Mouse (Mus musculus) testis, adult 2 months (tissue): Measurements from ENCODE around the gene Myh7b. TPM values are rescaled to one million over a fixed set of nuclear protein-coding genes. Genes with fewer than 3 reads are reported as not detected.

ENCODE experiments used
- H3K27ac ChIP-seq: fragments of 200-500 bp; 2 replicates; pipeline ENCODE4 v1.5.1; 2012; ENCODE audit warnings: low read depth, low read length; ENCODE audit not compliant: control insufficient read depth, insufficient read depth
- H3K27me3 ChIP-seq: fragments of 200-500 bp; 2 replicates; pipeline ENCODE4 v1.6.1; 2012; ENCODE audit warnings: mild to moderate bottlenecking, low read length, moderate library complexity; ENCODE audit not compliant: control insufficient read depth, insufficient read depth
- H3K36me3 ChIP-seq: fragments of 200-500 bp; 2 replicates; pipeline ENCODE4 v1.6.1; 2012; ENCODE audit warnings: mild to moderate bottlenecking, low read length; ENCODE audit not compliant: control insufficient read depth, insufficient read depth
- H3K4me1 ChIP-seq: fragments of 200-500 bp; 2 replicates; pipeline ENCODE4 v1.6.1; 2012; ENCODE audit warnings: low read length; ENCODE audit not compliant: control insufficient read depth, insufficient read depth
- H3K4me3 ChIP-seq: fragments of 200-500 bp; 2 replicates; pipeline ENCODE4 v1.5.1; 2012; ENCODE audit warnings: low read depth, mild to moderate bottlenecking, low read length, moderate library complexity, mixed read lengths; ENCODE audit not compliant: control insufficient read depth
- CTCF ChIP-seq: fragments of 200-500 bp; IDR thresholded peaks from 2 replicates; pipeline ENCODE4 v1.5.1; 2012; ENCODE audit warnings: low read depth, mild to moderate bottlenecking, inconsistent platforms, low read length, moderate library complexity; ENCODE audit not compliant: control insufficient read depth, insufficient read depth, insufficient replicate concordance
- POLR2A ChIP-seq: fragments of 200-500 bp; IDR thresholded peaks from 2 replicates; pipeline ENCODE4 v1.6.1; 2012; ENCODE audit warnings: low read depth, mild to moderate bottlenecking, inconsistent platforms, low read length, moderate library complexity; ENCODE audit not compliant: control insufficient read depth
- polyA plus RNA-seq: library from polyadenylated mRNA; depleted of rRNA; stranded (reverse); fragments of >200 nt; gene quantifications from 2 replicates; pipeline ENCODE4 v1.2.3, GENCODE M21; 2012

Myh7b gene
- polyA plus RNA-seq, 1 experiment, result 0.98 TPM

- H3K27me3 ChIP-seq, result no peaks in the 10 kb centered on the region
- no peak overlapping the region for H3K4me3 ChIP-seq
- H3K4me1 ChIP-seq, result no peaks in the 10 kb centered on the region
- H3K27ac ChIP-seq, result no peak overlapping the region
- peaks cover 9% of the 10 kb centered on the region for H3K36me3 ChIP-seq
- TF ChIP-seq POLR2A, result no peak
- no peak for TF ChIP-seq CTCF
These were observed 44.9 kb downstream of the Myh7b start for GRCm38 (mm10) chr2:155655759-155656372.

- peaks cover 3% of the 10 kb centered on the region for H3K36me3 ChIP-seq
- no peak for TF ChIP-seq CTCF
- no peak for TF ChIP-seq POLR2A
- H3K27ac ChIP-seq, result no peak overlapping the region
- H3K4me3 ChIP-seq, result no peak overlapping the region
- H3K27me3 ChIP-seq, result no peaks in the 10 kb centered on the region
- no peaks in the 10 kb centered on the region for H3K4me1 ChIP-seq
These were observed 51.4 kb downstream of the Myh7b start for GRCm38 (mm10) chr2:155662390-155662789.

GRCm38 (mm10) chr2:155663097-155663496 lies 52.1 kb downstream of the Myh7b start:
- H3K4me3 ChIP-seq, result no peak overlapping the region
- peaks cover 3% of the 10 kb centered on the region for H3K36me3 ChIP-seq
- no peaks in the 10 kb centered on the region for H3K27me3 ChIP-seq
- TF ChIP-seq POLR2A, result no peak
- no peak; the same call in 1 of the 2 replicates for TF ChIP-seq CTCF
- H3K4me1 ChIP-seq, result no peaks in the 10 kb centered on the region
- no peak overlapping the region for H3K27ac ChIP-seq

DNA sequence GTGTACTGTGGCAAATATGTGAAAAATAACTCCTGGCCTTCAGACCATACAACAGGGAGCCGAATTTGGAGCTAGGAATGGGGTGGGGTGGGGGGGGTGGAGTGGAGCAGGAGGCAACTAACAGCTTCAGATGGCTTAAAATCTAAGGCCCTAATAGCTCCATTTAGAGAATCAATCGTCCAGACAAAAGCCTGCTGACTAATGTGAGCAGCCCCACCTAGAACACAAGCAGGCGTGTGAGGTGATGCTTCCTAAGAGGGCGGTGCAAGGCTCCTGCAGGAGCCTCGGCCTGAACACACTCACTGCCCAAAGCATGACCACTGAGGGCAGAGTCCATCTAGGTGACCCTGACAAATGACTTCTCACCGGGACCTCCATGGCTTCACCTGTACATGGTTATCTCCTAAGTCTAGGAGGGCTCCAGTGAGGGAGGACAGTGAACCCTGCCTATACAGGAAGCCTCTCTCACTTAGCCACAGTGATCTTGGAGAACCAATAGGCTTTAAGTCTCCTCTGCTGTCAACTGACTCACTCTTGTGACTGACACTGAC lies 53.0 kb downstream of the Myh7b start:
- Histone ChIP-seq H3K4me3 (no peak overlapping the region), H3K4me1 (no peaks in the 10 kb centered on the region), H3K27ac (no peak overlapping the region), H3K36me3 (peaks cover 4% of the 10 kb centered on the region), H3K27me3 (no peaks in the 10 kb centered on the region)
- TF ChIP-seq CTCF, result no peak
- no peak for TF ChIP-seq POLR2A

DNA sequence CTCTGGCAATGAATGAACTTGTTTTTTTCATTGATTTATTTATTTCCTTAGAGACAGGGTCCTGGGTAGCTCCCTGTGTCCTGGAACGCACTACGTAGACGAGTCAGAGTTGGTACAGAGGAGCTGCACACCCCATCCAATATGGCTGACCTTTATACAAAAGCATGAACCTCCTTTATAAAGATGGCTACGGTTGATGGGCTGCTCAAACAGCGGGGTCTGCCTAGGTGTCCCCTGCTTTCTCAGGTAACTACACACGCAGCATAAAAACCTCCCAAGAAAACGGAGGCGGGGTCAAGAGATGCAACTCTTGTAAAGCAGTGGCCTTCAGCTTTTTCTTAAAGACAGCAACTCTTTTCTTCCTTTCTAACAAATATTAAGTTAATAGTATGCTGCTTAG lies 56.9 kb downstream of the Myh7b start:
- TF ChIP-seq CTCF (no peak), POLR2A (no peak)
- H3K27ac ChIP-seq, result no peak overlapping the region

DNA sequence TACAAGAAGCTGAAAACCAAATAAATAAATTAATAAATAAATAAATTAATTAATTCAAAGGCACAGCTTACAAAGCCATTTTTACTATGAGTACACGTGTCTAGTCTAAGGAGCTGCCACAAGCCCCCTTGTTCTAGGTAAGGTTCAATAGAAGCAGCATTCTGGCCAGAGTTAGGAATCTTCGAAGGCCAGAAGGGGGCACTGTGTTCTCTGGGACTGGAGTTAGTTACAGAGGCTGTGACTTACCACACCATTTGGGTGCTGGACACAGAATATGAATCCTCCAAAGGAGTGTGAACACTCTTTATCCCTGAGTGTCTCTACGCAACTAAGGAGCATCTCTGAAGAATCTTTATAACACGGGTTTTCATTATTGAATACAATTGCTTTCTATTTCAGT lies 57.4 kb downstream of the Myh7b start:
- Histone ChIP-seq H3K4me1 (no peaks in the 10 kb centered on the region), H3K36me3 (peaks cover 6% of the 10 kb centered on the region), H3K27me3 (no peaks in the 10 kb centered on the region), H3K27ac (no peak overlapping the region), H3K4me3 (no peak overlapping the region)
- TF ChIP-seq CTCF, result no peak
- no peak for TF ChIP-seq POLR2A

More for the DNA sequence above, 56.9 kb downstream of the Myh7b start:
- Histone ChIP-seq H3K4me3 (no peak overlapping the region), H3K36me3 (peaks cover 6% of the 10 kb centered on the region), H3K4me1 (no peaks in the 10 kb centered on the region), H3K27me3 (no peaks in the 10 kb centered on the region)

- no peaks in the 10 kb centered on the region for H3K4me1 ChIP-seq
- peaks cover 6% of the 10 kb centered on the region; the same call in 1 of the 2 replicates for H3K36me3 ChIP-seq
- H3K27ac ChIP-seq, result no peak overlapping the region
- no peak for TF ChIP-seq CTCF
- no peak for TF ChIP-seq POLR2A
- H3K27me3 ChIP-seq, result no peaks in the 10 kb centered on the region
- H3K4me3 ChIP-seq, result no peak overlapping the region
These were observed 60.2 kb downstream of the Myh7b start for GRCm38 (mm10) chr2:155671236-155671635.
